Mouse (Mus musculus) urinary bladder, postnatal 10 days (tissue): ENCODE results near the gene H2afv.

Experiments used
- DNase-seq: peaks from one replicate; pipeline ENCODE4 v3.0.0; 2022; ENCODE audit warnings: low spot score

H2afv gene

DNA sequence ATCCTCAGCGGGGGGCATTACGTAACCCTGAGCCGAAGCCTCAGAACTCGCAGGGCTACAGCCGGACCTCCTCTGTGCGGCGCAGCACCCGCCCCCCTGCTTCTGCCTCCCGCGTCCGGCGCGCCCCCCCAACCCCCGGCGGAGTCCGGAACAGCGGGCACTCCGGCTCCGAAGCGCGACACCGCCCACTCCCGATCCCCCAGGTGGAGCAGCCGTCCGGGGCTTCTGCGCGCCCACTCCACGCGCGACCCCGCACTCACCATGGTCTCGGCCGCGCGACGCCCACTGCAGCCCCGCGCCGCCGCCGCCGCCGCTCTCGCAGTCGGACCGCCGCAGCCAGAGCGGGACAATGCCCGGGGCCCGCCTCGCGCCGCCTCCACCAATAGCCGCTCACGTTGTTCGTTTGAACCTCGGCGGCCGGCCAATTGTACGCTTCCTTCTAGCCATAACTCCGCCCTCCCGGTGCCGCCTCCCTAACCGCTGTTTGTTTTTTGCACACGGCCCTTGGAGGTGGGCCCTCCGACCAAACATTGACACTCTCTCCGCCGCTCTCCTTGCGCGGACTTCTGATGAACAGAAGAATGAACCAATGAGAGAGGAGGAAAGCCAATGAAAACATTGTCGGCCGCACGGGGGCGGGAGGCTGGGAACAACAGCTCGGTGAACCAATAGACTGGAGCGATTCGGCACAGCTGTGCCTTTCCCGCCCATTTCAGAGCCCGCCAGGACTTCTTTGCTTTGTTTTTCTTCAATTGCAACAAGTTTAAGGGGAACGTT is at the start of gene H2afv:
TSS of gene H2afv (minus strand) at position 367 of the 777 bp plus-strand sequence.
- peak; percentile 97 for DNase-seq

GRCm38 (mm10) chr11:6489691-6490503 is 45.7 kb upstream of the H2afv start:
- DNase-seq, result no peak

DNA sequence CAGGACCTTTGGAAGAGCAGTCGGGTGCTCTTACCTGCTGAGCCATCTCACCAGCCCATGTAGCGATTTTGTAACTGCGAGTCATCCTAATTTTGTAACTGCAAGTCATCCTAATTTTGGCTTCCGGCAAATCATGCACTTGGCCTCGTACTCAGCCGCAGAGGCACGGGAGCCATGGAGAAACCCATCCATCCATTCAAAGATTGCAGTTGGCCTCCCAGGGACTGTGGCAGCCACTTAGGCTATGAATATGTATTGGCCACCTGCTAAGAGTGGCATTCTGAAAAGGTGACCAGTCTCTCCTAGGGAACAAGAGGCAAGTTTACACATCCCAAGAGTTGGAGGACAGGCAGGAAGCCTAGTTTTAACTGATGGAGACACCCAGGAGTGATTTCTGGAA is 45.0 kb upstream of the H2afv start:
- DNase-seq, result no peak

- no peak for DNase-seq
Measured at GRCm38 (mm10) chr11:6488041-6488684, 43.9 kb upstream of the H2afv start.

DNA sequence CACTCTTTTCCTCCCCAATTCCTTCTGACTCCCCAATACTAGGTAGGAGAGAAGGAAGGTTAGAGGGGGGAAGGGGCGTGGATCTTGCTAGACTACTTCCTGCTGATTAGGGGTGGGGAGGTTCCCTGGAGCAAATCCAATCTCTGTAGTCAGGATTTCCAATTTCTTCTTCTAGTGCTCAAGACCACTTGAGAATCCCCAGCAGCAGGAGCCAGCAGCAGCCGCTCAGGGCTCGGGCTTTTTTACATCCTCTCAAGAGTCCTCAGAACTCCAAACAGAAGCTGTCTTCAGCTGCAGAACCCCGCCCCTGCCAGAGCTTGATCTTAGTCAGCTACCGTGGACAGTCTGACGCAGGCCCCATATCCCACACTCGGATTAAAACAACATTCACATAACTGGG is 43.3 kb upstream of the H2afv start:
- no peak for DNase-seq

DNA sequence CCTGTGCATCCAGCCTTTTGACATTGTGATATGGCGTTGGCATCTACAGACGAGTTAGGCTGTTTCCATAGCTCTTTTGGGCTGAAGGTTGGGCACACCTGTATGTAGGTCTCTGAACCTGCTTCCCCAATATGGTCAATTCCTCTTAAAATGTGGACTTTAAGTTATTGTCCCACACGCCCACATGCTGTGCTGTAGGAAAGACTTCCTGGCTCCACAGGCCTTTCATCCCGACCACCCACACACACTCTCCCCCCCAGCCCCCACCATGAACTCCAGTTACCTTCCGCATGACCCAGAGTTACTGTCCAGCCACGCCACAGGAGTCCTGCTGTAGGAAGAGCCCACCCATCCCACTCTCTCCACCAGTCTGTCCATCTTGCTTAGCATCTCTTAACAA is 42.7 kb upstream of the H2afv start:
- no peak for DNase-seq

GRCm38 (mm10) chr11:6484244-6484959 is 40.2 kb upstream of the H2afv start:
- no peak for DNase-seq

DNA sequence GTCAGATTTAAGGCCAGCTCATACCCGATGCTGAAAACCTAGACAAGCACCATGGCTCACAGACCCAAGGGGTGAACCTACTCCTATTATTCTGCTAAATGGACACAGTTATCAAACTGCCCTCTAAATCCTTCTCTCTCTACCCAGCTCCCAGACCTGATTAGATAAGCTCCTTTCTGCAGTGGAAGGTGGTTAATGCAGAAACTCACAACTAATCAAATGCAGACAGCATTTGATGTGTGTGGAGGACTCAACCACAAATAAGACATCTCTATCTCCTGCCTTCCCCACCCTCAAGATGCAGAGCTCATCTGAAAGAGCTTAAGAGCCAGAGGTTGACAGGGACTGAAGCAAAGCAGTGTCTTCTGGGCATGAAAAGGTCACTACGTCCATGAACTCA is 38.9 kb upstream of the H2afv start:
- no peak for DNase-seq

DNA sequence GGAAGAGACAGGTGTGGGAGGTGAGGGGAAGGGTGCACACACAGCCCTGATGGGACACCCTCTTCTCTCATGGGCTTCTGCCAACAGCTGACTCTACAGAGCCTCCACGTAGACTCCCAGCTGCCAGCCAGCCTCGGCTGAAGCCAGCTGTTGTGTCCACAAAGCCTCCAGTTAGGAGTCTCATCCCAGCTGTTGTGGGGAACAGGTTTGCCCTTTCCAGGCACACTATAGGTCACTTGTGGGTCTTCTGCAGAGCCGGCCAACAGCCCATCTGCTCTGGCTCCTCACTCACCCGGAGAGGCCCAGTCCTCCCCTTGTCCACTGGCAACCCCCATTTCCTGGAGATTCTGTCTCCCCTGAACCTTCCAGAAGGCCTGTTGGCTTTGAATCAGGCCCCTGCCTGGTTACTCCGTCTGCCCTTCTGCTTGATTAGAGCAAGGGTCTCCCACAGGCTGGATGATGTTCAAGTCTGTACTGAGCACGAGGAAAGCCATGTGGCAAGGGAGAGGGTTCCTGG is 37.5 kb upstream of the H2afv start:
- no peak for DNase-seq

DNA sequence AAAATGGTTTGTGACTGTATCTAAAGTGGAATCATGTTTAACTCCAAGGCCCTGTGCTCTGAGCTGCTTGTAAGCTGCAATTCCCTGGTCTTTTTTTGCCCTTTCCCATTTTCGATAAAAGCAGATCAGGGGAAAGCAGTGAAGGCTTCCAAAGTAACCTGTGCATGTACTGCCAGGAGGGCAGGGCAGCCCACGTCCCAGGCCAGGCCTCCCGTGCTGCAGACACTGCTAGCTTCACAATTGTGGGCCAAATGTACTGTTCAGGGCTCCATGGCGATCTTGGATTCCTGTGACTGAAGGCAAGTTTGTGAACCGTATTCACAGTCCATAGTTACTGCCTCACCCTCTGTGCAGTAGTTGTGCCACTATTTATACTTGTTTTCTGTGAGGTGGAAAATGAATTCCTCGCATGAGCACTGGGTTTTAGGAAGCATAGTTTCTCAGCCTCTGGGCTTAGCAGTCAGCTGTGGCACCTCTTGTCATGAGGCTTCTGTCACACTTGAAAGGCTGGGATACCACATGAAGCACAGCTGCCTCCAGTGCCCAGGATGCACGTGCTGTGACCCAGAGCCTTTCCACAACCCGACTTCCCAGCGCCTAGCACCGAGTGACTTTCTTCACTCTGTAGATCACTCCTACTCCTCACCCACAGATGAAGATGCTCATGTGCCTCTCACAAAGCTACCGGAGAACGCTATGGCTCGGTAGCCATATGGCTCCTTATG is 36.6 kb upstream of the H2afv start:
- DNase-seq, result no peak

- no peak for DNase-seq
Measured at GRCm38 (mm10) chr11:6480191-6480590, 35.9 kb upstream of the H2afv start.

DNA sequence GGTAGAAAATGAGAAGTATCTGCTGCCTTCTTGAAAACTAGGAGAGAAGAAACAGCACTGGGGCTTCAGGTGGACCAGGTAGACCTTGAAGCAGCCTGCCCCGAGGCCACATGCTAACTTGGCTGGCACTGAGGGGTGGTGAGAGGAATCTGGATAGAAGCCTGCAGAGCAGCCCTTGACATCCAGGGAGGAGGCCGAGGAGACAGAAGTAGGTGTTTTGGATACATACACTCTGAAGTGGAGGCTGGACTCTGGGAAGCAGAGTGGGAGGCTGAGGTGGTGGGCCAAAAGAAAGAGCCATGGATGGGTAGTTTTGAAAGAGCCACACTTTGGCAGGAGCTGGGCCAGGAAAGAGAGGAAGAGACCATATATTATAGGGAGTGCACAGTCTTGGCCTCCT is 35.0 kb upstream of the H2afv start:
- no peak for DNase-seq

GRCm38 (mm10) chr11:6477350-6477749 is 33.1 kb upstream of the H2afv start:
- DNase-seq, result no peak

DNA sequence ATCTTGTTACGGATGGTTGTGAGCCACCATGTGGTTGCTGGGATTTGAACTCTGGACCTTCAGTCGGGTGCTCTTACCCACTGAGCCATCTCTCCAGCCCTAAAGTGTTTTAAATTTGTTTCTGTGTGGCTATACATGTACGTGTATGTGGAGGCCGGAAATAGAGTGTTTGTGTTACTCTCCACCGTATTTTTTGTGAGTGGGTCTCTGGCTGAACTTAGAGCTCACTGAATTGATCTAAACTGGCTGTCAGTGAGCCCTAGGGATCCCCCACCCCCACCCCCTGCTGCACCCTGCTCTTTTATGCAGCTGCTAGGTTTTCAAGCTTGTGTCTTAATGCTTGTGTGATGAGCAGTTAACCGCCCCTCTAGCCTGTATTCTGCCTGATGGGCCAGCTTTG is 32.6 kb upstream of the H2afv start:
- DNase-seq, result no peak

GRCm38 (mm10) chr11:6475867-6476484 is 31.7 kb upstream of the H2afv start, which contains the start of gene Purb:
Gene Purb (minus strand): TSS chr11:6475917.
- peak; percentile 78 for DNase-seq

DNA sequence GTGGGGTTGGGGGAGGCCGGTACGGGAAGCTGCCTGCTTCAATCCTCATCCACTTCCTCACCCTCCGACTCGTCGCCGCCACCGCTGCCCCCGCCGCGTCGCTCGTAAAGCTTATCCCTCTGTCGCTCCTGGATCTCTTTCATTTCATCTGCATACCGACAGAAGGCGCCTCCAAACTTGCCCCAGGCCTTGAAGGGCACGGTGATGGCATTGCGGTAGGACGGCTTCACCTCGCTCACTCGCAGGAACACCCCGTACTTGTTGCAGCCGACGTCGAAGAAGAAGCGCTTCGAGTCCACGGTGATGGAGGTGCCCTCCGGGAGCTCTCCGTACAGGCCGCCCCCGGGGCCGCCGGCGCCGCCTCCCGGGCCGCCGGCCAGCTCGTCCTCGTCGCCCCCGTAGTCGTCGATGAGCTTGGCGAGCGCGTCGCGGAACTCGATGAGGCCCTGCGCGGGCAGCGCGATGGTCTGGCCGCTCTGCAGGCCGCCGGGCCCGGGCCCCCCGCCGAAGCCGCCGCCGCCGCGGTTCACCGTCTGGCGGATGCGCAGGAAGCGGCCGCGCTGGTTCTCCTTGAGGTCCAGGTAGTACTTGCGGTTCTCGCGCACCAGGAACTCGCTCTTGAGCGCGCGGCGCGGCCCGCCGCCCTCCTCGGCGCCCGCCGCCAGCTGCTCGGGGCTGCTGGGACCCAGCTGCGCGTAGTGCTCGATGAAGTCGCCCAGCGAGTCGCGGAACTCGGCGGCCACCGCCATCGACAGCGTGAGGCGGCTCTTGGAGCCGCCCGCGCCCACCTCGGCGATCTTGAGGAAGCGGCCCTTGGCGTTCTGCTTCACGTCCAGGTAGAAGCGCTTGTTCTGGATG is 30.9 kb upstream of the H2afv start:
- no peak for DNase-seq

- DNase-seq, result no peak
Measured at GRCm38 (mm10) chr11:6474381-6474780, 30.1 kb upstream of the H2afv start.

GRCm38 (mm10) chr11:6472076-6472475 is 27.8 kb upstream of the H2afv start:
- DNase-seq, result no peak

GRCm38 (mm10) chr11:6471493-6471892 is 27.2 kb upstream of the H2afv start:
- DNase-seq, result no peak

GRCm38 (mm10) chr11:6471054-6471453 is 26.8 kb upstream of the H2afv start:
- DNase-seq, result no peak
